Mouse (Mus musculus): ENCODE measurements around the gene Eno1.

The Eno1 gene

GRCm38 (mm10) chr4:150236521-150237481, at the start of gene Eno1:
Gene Eno1 (plus strand): TSS chr4:150236721.
- DNase-seq: peak; percentile 99

DNA sequence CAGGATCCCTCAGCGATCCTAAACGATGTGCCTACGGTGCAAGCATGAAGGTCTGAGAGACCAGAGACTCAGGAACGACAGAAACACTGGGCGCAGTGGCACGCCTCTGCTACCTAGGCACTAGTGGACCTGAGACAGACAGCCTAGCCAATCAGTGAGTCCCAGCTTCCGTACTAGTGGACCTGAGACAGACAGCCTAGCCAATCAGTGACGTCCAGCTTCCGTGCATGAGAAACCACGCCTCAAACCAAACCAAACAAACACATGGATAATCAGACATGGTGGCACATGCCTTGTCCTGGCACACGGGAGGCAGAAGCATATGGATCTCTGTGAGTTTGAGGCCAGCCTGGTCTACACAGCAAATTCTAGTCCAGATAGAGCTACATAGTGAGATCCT, 48.3 kb upstream of the Eno1 start:
- no peak for DNase-seq

- no peak for DNase-seq
Observed at GRCm38 (mm10) chr4:150192199-150192598, 44.3 kb upstream of the Eno1 start.

- DNase-seq: peak; percentile 78
Observed at GRCm38 (mm10) chr4:150193915-150194314, 42.6 kb upstream of the Eno1 start.

DNA sequence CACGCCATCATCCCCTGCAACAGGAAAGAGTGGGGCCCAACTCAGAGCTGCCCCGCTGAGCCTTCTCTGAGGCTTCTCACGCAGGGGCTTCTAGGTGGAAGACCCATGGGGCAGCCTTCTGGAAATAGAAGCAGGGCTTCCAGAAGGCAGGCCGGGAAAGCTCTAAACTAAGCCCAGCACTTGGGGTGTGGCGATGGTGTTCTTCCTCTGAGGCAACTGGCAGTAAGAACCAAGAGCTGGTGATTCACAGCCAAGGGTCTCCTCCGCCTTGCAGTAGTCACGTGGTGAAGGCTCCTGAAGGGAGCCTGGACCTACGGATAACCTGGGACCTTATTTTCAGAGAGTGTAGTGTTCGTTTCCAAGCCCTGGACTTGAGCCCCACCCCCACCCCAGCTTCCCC, 38.3 kb upstream of the Eno1 start:
- no peak for DNase-seq

- DNase-seq: peak; percentile 63
Observed at GRCm38 (mm10) chr4:150201232-150201631, 35.3 kb upstream of the Eno1 start, which contains the start of gene Car6. Gene Car6 (minus strand): TSS chr4:150201332.

DNA sequence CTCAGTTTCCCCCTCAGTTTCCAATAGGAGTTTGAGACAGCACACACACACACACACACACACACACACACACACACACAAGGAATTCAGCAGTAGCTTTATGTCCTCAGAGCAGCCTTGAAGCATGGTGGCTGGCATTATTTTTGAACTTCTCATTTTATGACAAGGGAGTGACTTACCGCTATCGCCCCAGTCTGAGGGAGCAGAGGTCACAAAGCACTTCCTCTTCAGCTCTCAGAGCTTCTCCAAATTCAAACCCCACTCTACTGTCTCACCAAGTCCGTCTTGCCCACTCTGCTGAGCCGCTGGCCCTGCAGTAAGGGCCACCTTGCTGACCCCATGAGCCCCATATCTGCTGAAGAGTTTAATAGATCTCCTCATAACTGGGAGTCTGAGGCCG, 33.8 kb upstream of the Eno1 start:
- no peak for DNase-seq

DNA sequence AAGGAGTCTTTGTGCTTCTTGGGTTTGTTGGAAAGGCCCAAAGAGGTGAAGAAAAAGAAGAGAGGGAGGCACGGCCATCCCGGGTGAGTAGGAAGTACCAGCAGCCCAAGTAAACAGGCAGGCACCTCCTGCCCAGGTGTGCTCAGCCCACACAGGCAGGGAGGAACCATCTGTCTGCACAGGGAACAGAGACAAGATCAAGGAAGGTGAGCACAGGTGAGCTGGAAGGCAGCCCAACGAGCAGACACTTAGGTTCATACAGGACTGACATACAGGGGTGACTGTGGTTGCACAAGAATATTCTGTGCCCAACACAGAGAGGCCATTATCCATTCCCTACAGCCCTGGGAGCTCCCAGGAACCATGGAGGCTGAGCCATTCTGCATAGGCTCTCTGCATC, 31.6 kb upstream of the Eno1 start:
- no peak for DNase-seq

- DNase-seq: no peak
Observed at GRCm38 (mm10) chr4:150209751-150210150, 26.8 kb upstream of the Eno1 start.

DNA sequence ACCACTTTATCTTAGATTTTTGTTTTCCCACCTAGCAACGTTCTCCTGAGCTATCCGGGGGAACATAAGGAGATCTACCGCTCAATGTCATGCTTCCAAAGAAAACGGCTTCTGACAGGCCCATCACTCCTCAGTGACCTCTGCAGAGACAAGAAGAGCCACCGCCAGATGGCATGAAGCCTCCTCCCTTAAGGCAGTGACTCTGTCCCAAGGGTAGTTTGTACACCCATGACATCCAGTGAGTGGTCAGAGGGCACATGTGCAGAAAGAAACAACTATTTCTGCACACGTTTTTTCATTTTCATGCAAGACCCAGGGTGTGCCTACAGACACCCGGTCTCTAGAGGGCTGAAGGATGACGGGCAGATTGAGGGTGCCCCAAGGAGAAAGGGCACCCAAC, 26.2 kb upstream of the Eno1 start:
- no peak for DNase-seq

DNA sequence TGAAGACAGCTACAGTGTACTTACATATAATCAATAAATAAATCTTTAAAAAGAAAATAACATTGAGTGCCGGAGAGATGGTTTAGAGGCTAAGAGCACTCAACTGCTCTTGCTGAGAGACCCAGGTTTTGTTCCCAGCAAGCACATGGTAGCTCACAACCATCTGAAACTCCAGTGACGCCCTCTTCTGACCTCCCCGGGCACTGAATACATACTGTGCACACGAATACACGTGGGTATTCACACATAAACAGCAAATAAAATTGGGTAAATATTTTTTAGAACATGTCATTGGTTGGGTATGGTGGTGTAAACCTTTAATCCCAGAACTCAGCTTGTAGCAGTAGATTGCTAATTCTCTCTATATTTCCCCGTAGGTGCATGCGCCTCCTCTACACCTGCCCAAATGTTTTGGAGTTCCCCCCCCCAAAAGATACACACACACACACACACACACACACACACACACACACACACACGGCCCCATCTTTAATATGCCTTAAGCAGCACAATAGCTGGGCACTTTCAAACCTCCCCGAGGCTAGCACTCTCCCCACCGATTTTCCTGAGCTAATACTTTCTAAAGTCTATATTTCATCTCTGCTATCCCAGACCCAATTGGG, 24.5 kb upstream of the Eno1 start:
- DNase-seq: no peak

- DNase-seq: peak; percentile 93
Observed at GRCm38 (mm10) chr4:150212553-150212971, 24.0 kb upstream of the Eno1 start.

- DNase-seq: no peak
Observed at GRCm38 (mm10) chr4:150213910-150214309, 22.6 kb upstream of the Eno1 start.

DNA sequence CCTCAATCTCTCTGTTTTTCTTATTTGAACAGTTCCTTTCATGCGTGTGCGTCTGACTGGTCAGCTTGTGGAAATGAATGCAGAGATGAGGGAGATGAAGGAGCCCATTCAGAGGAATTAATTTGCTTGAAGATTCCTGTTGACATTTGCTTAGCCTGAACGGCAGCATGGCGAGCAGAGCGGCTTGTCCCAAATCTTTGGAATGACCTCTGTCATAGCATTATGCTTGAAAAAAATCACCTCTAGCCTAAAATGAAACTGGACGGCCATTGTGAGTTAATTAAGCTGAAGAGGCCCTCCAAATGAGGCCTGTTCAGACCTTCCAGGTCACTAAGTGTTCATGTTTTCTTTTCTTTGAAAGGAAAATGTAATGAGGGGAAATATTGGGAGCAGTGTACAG, 20.1 kb upstream of the Eno1 start:
- peak; percentile 92 for DNase-seq

DNA sequence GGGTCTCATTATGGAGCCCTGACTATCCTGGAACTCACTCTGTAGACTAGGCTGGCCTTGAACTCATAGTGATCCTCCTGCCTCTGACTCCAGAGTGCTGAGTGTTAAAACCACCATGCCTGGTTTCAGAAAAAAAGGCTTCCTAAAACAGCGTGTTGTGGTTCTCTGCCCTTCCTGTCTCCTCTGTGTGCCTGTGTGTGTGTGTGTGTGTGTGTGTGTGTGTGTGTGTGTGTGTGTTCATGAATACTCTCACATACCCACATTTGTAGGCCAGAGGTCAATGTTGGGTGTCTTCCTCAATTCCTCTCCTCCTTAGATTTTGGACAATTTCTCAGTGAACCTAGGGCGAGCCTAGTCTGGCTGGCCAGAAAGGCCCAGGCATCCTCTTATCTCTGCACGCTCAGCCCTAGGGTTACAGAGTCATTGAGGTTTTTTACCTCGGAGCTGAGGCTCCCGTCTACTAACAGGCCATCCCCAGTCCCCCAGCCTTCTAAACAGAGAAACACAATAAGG, 19.4 kb upstream of the Eno1 start:
- DNase-seq: no peak

DNA sequence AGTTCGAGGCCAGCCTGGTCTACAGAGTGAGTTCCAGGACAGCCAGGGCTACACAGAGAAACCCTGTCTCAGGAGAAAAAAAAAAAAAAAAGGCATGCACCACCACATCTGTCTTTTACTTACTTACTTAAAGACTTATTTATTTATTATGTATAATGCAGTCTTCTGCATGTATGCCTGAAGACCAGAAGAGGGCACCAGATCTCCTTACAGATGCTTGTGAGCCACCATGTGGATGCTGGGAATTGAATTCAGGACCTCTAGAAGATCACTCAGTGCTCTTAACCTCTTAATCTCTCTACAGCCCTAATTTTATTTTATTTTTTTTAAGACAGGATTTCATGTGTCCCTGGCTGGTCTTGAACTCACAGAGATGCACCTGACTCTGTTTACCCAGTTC, 18.6 kb upstream of the Eno1 start:
- no peak for DNase-seq

GRCm38 (mm10) chr4:150219501-150220292, 16.8 kb upstream of the Eno1 start:
- peak; percentile 82 for DNase-seq

DNA sequence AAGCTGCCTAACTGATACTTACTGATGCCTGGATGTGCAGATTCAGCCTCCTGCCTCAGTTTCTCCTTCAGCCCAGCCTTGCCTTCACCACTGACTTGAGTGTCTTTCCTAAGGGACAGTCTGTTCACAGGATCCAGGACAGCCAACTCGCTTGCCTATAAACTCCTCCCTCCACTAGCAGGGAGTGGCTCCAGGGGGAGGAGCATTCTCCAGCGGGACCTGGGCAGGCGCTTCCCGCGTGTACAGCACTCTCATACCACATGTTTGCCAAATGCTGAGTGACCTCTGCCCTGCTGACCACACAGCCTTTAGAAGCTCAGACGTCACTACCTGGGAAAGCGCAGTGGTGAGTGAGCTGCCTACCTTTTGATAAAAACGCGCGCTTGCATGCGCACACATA, 15.9 kb upstream of the Eno1 start:
- DNase-seq: peak; percentile 58

- DNase-seq: no peak
Observed at GRCm38 (mm10) chr4:150221017-150221640, 15.4 kb upstream of the Eno1 start.

DNA sequence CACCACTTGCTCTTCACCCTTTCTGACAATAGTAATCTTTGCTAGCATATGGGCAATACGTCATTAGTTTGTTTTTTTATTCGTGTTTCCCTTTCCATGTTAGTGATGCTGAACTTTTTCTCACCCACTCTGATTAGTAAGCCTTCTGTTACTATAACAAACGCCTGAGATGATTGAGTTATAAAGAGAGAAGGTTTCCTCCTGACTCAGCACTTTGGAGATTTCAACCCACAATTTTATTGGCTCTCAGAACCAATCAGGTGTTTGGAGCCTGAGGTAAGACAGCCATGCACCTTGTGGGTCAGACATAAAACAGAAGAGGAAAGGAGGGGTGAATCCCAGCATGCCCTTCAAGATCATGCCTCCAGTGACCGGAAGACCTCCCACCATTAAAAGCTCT, 12.7 kb upstream of the Eno1 start:
- DNase-seq: no peak

DNA sequence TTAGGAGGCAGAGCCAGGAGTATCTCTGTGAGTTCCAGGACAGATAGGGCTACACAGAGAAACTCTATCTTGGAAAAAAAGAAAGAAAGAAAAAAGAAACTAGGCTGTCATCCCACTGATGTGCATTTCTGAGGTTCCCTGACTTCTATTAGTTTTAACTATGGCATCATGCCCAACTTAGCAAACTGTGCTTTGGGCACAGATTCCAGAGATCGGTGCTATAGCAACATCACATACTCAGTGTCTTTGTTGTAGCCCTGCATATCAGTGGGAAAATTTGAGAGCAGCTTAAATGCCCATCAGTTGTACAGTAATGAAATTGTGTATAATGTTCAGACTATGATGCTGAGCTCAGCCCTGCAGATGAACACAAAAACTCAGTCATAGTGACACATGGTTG, 10.8 kb upstream of the Eno1 start:
- no peak for DNase-seq

DNA sequence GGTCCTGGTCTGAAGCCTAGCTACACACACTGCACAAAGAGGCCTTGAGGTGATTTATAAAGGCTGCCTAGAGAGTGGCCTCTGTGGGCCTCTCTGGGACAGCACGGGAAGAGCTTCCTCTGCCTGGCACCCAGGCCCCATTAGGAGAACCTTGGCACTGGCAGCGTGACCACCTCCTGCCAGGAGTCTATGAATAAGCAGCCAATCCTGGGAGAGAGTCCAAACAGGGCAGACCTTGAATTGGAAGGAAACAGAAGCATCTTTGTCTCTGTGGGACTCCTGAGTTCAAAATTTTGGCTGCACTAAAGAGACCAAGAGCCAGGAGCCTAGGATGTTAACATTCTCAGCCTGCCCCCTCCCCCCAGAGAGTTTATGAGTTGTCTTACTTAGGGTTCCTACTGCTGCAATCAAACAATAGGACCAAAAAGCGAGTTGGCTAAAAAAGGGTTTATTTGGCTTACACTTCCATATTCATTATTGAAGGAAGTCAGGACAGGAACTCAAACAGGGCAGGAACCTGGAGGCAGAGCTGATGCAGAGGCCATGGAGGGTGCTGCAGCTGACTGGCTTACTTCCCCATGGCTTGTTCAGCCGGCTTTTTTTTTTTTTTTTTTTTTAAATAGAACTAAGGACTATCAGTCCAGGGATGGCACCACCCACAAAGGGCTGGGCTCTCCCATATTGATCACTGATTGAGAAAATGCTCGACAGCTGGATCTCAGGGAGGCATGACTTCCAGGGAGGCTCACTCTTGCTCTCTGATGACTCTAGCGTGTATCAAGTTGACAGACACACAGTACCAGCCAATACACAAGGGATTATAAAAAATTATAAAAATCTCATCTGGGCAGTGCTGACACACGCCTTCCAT, 9.5 kb upstream of the Eno1 start:
- peak; percentile 73 for DNase-seq
